Mouse (Mus musculus) heart, embryonic 12.5 days (tissue): ENCODE measurements around the gene Srl. TPM values are rescaled to one million over a fixed set of nuclear protein-coding genes. Genes with fewer than 3 reads are reported as not detected.
"Not testable (repeated sequence)": the region's sequence is repeated elsewhere in the genome, so short reads cannot be mapped to it uniquely, and the experiment has no call there.

Experiments
- ATAC-seq: fragments of 200-750 bp; cut with Nextera tagmentation; 2 replicates; pipeline ENCODE4 v1.8.0; 2017; ENCODE audit warnings: moderate TSS enrichment, moderate library complexity; ENCODE audit not compliant: insufficient number of reproducible peaks, low FRiP score
- H3K27ac ChIP-seq: fragments of 300-500 bp; sonication (generic); 2 replicates; pipeline ENCODE4 v1.5.1; 2016; ENCODE audit warnings: mild to moderate bottlenecking, moderate library complexity; ENCODE audit not compliant: poor library complexity, severe bottlenecking
- H3K27me3 ChIP-seq: fragments of 300-500 bp; sonication (generic); replicated peaks from 2 replicates; pipeline ENCODE4 v1.6.1; 2016; ENCODE audit warnings: mild to moderate bottlenecking, moderate library complexity
- H3K36me3 ChIP-seq: fragments of 300-500 bp; sonication (generic); 2 replicates; pipeline ENCODE4 v1.6.1; 2016; ENCODE audit warnings: mild to moderate bottlenecking, moderate library complexity
- H3K4me1 ChIP-seq: fragments of 300-500 bp; sonication (generic); replicated peaks from 2 replicates; pipeline ENCODE4 v1.6.1; 2016; ENCODE audit warnings: mild to moderate bottlenecking
- H3K4me2 ChIP-seq: fragments of 300-500 bp; sonication (generic); 2 replicates; pipeline ENCODE4 v1.6.1; 2016; ENCODE audit warnings: mild to moderate bottlenecking, moderate library complexity
- H3K4me3 ChIP-seq: fragments of 300-500 bp; sonication (generic); 2 replicates; pipeline ENCODE4 v1.5.1; 2016; ENCODE audit warnings: mild to moderate bottlenecking
- H3K9ac ChIP-seq: fragments of 300-500 bp; sonication (generic); 2 replicates; pipeline ENCODE4 v1.6.1; 2016; ENCODE audit warnings: mild to moderate bottlenecking, moderate library complexity
- H3K9me3 ChIP-seq: fragments of 300-500 bp; sonication (generic); replicated peaks from 2 replicates; pipeline ENCODE4 v1.6.1; 2016; ENCODE audit warnings: mild to moderate bottlenecking, moderate library complexity
- WGBS: fragments of 180-500 bp; shearing (Covaris S2); methylation state at CpG from one replicate; pipeline ENCODE4 v1.1.7; 2016; 5-methylcytosine and 5-hydroxymethylcytosine counted together
- polyA plus RNA-seq: library from polyadenylated mRNA; unstranded; fragments of >200 nt; fragmentation: Nextera tagmentation; extraction: Ambion mirVana; gene quantifications from 2 replicates; pipeline ENCODE4 v1.2.1, GENCODE M21; 2016

The Srl gene
- polyA plus RNA-seq, 1 experiment from 2014 or later, result 230 TPM

DNA sequence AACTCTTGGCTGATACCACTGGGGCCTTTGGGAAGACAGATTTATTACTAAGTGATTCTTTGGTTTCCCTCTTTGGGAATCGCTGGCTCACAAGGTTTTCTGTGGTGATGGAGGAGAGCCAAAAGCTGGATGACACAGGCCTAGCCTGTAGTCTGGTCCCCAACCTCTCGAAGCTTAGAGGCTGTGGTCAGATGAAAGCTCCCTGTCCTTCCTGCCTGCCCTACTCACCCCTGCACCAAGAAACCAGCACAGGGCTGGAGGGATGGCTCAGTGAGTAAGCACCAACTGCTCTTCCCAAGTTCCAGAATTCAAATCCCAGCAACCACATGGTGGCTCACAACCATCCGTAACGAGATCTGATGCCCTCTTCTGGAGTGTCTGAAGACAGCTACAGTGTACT is 2.1 kb downstream of the Srl start:
- H3K27me3 ChIP-seq, result no peaks in the 10 kb centered on the region
- no peaks in the 10 kb centered on the region for H3K36me3 ChIP-seq
- WGBS, result 82% methylated on average over 4 of the region's 4 CpGs
- H3K27ac ChIP-seq, result no peak overlapping the region
- H3K4me1 ChIP-seq, result peaks cover 19% of the 10 kb centered on the region
- no peak for ATAC-seq
- H3K9ac ChIP-seq, result no peak overlapping the region
- H3K4me2 ChIP-seq, result no peak overlapping the region
- H3K9me3 ChIP-seq, result no peaks in the 10 kb centered on the region
- H3K4me3 ChIP-seq, result no peak overlapping the region

DNA sequence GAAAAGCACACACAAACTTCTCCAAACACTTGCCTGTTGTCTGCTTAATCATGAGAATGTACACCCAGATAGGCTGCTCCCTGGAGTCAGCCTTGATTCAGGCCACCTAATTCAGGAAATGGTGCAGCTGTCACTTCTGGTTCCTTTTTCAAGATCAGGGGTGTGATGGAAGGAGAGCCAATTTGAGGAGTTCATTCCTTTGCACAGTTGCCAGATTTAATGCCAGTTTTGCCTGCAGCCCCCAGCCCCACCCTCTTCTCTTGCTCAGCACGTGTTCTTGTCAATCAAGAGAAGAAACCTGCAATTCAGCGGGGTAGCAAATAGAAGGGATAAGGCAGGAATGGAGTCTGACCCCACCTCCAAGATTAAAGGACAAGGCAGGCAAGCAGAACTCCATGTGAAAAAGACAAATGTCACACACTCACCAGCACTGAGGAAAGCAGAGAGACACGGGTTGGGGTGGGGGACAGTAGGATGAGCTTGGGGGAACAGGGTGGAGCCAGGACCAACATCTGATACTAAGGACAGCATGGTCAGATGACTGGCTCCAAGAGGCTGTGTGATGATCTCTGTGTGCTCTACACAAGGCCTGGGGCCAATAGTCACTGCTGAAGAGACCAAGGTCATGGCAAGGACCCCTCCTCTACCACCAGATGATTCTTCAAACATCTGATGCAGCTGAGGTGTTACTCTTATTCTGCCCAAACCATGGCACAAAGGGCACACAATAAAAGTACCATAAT is 3.8 kb downstream of the Srl start:
- Histone ChIP-seq H3K4me1 (peaks cover 19% of the 10 kb centered on the region), H3K4me3 (no peak overlapping the region), H3K9me3 (no peaks in the 10 kb centered on the region), H3K4me2 (no peak overlapping the region), H3K9ac (no peak overlapping the region), H3K27ac (peak overlapping the region; percentile 52), H3K36me3 (0 out of 2 replicates have a peak, but pooled peaks cover 2% of the 10 kb centered on the region), H3K27me3 (no peaks in the 10 kb centered on the region)
- 33% methylated on average over 3 of the region's 3 CpGs for whole genome bisulfite sequencing
- ATAC-seq, result no peak

DNA sequence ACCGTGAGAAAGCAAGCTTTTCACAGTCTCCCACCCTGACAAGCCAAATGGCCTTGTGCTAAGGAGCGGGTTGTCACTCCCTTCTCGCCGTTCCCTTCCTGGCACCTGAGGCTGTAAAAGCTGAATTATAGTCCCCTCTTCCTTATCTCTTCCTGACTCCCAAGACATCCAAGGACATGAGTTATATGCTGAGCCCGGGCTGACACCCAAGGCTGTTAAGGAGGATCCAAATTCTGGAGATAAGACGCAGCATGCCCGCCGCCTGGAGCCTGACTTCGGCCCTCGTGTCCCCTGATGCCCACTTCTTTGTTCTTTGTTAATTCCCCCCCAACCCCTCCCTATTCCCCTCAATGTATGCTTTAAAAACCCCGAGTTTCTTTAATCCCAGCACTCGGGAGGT is 14.2 kb downstream of the Srl start:
- not testable (repeated sequence) for H3K4me3 ChIP-seq, H3K9me3 ChIP-seq, H3K4me2 ChIP-seq, H3K9ac ChIP-seq, H3K27ac ChIP-seq, ATAC-seq, H3K27me3 ChIP-seq
- WGBS, result 90% methylated on average over 12 of the region's 12 CpGs
- peaks cover 22% of the 10 kb centered on the region for H3K4me1 ChIP-seq
- H3K36me3 ChIP-seq, result peaks cover 11% of the 10 kb centered on the region; the same call in 1 of the 2 replicates

DNA sequence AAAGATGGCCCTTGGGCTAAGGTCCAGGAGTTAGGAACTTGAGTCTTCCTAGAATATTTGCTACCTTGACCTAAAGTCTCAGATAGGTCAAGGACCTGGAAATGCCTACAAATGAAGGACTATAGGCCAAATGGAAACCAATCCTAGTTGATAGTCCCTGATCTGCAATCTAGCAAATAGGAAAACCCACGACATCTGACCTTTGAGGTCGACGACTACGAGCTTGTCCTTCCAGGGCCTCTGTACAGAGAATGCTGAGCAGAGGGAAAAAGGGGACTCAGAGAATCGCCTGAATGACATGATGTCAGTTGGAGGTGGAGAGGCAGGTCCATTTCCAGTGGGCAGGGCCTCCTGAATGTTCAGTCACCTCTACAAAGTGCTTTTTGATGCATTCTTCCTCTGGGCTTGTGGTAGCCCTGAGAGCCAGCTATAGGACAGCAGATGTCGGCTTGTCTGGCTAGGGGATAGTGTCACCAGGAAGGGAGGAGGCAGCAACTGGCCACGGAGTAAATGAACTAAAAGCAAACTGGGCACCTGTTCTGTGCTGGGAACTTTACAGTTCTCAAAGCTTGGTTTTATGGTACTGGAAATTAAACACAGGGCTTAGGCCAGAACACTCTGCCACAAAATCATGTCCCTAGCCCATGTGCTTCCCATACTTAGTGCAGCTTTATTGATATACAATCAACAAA is 18.2 kb downstream of the Srl start:
- Histone ChIP-seq H3K27ac (peak overlapping the region; percentile 99), H3K4me3 (peak overlapping the region; percentile 46; the same call in 1 of the 2 replicates), H3K9me3 (no peaks in the 10 kb centered on the region), H3K9ac (no peak overlapping the region; the same call in 1 of the 2 replicates), H3K4me2 (peak overlapping the region; percentile 57), H3K4me1 (peaks cover 42% of the 10 kb centered on the region), H3K27me3 (no peaks in the 10 kb centered on the region), H3K36me3 (peaks cover 9% of the 10 kb centered on the region; the same call in 1 of the 2 replicates)
- WGBS, result 60% methylated on average over 7 of the region's 7 CpGs
- ATAC-seq, result no peak

DNA sequence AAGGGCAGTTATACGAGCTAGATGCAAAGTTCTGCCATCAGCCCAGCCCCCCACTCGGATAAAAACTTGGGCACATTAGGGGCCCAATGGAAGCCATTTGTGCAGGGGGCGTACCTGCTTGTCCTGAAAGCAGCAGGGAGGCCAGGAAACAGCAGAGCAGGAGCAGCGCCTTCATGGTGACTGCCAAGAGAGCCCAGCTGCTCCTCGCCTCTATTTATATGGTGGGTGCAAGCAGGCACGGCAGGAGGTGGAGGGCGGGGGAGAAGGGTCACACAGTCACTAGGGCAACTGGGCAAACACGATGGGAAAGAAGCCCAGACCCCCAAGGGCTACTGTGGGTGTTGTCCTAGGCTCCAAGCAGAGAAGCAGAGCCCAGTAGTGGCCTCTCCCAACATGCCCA is 18.7 kb downstream of the Srl start:
- H3K27me3 ChIP-seq, result no peaks in the 10 kb centered on the region
- H3K4me3 ChIP-seq, result peak overlapping the region; percentile 46
- ATAC-seq, result no peak
- no peaks in the 10 kb centered on the region for H3K9me3 ChIP-seq
- peak overlapping the region; percentile 57 for H3K4me2 ChIP-seq
- peak overlapping the region; percentile 99 for H3K27ac ChIP-seq
- H3K9ac ChIP-seq, result peak overlapping the region; percentile 81
- peaks cover 48% of the 10 kb centered on the region for H3K4me1 ChIP-seq
- 43% methylated on average over 8 of the region's 8 CpGs for WGBS
- peaks cover 6% of the 10 kb centered on the region; the same call in 1 of the 2 replicates for H3K36me3 ChIP-seq

DNA sequence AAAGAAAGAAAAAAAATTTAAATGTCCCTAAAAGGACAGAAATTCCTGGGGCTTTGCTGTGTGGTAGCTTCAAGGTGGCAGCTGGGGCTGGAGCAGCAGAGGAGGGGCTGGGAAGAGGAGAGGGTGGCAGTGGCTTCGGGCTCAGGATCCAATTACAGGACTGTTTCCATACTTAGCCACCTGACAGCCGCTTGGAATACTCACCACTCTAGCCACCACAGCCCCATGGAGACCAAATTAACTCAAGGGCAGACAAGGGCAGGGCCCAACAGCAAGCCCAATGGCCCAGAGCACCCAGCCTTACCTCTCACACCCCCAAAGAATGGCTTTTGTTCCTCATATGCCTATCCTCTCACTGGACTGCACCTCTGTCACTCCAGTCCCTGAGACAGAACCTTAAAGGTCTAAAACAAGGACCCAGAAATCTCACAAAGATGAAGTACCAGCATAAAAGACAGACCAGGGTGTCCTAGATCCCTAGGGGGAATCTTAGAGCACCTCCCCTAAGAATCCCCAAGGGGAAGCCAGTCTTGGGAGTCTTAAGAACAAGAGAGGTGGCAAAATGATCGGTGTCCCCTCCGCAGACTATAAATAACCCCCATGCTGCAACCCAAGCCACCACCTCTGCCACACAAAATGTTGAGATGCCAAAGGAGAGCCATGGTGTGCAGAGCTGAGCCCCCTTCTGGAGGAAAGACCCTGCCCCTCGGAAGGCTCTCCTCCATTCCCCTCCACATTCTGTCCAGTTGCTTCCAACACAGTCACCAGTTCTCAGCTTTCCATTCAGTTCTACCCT is 19.7 kb downstream of the Srl start:
- Histone ChIP-seq H3K4me2 (peak overlapping the region; percentile 62), H3K9me3 (no peaks in the 10 kb centered on the region), H3K27me3 (no peaks in the 10 kb centered on the region), H3K36me3 (peaks cover 3% of the 10 kb centered on the region; the same call in 1 of the 2 replicates), H3K27ac (peak overlapping the region; percentile 99), H3K9ac (peak overlapping the region; percentile 81), H3K4me3 (peak overlapping the region; percentile 46), H3K4me1 (peaks cover 51% of the 10 kb centered on the region)
- WGBS, result 31% methylated on average over 5 of the region's 5 CpGs
- peak; percentile 86 for ATAC-seq

DNA sequence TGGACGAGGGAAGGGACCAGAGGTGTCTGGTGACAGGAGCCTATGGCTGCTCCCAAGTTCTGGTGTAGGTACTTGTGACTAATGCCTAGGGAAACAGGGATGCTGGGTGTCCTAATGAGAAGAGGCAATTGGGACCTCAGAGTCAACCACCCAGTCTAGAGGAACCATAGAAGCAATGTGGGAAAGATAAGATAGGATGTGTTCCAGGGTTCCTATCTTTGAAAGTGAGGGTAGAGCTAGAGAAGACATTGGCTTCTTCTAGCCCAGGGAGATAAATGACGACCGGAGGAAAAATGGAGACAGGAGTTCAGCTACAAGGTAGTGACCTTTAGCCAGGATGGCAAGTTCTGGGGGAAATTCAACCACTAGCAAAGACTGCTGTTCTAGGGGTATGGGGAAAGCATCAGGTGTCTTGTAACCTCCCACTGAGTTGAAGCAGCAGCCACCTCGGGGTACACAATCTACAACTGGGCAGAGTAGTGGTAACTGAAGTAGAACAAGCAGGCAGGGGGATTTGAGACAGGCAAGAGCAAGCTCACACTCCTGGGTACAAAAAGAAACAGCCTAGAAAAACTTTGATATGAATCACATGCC is 20.4 kb downstream of the Srl start:
- no peak for ATAC-seq
- peaks cover 56% of the 10 kb centered on the region for H3K4me1 ChIP-seq
- H3K9me3 ChIP-seq, result no peaks in the 10 kb centered on the region
- peak overlapping the region; percentile 99 for H3K27ac ChIP-seq
- WGBS, result 25% methylated on average over 4 of the region's 4 CpGs
- H3K4me2 ChIP-seq, result peak overlapping the region; percentile 62
- peaks cover 3% of the 10 kb centered on the region; the same call in 1 of the 2 replicates for H3K36me3 ChIP-seq
- H3K27me3 ChIP-seq, result no peaks in the 10 kb centered on the region
- H3K9ac ChIP-seq, result peak overlapping the region; percentile 81
- peak overlapping the region; percentile 46 for H3K4me3 ChIP-seq

DNA sequence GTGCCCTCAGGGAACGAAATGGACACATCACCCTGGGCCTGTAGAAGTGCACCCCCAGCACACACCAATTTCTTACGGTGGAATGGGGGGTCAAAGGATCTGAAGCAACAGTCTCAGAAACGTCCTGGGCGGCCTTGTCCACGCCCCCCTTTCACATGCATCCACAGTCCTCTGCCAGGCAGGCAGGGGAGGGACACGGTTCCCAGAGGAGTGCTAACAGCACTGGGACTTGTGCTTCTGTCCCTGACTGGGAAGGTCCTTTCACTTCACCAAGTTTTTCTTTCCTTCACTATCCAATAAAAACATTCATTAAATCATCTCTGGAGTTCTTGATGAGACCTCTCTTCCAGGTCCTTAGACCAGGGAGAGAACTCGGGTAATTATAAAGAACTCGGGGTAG is 20.9 kb downstream of the Srl start:
- WGBS, result 45% methylated on average over 8 of the region's 8 CpGs
- no peak for ATAC-seq
- Histone ChIP-seq H3K36me3 (peaks cover 7% of the 10 kb centered on the region), H3K9me3 (no peaks in the 10 kb centered on the region), H3K4me2 (peak overlapping the region; percentile 62), H3K27me3 (no peaks in the 10 kb centered on the region), H3K4me1 (peaks cover 61% of the 10 kb centered on the region), H3K9ac (peak overlapping the region; percentile 81), H3K4me3 (peak overlapping the region; percentile 46), H3K27ac (peak overlapping the region; percentile 99)

DNA sequence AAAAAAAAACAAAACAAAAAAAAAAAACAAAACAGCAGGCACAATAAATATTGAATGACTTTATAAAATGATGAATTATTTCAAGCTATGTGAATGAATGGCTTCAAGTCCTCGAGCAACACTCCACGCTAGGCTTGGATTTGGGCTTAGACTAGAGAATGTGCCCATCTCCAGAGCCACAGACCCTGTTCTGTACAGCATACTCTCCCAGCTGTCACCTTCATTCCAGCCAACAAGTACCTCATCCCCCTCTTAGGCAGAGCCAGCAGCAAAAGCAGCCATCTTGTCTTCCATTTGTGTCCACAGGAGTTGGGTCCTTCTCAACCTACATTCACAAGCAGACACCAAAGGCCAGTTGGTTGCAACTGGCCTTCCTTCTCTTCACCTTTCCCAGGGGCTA is 21.8 kb downstream of the Srl start:
- no peaks in the 10 kb centered on the region for H3K27me3 ChIP-seq
- H3K4me2 ChIP-seq, result peak overlapping the region; percentile 62
- no peak overlapping the region for H3K9ac ChIP-seq
- no peaks in the 10 kb centered on the region for H3K9me3 ChIP-seq
- ATAC-seq, result no peak
- H3K27ac ChIP-seq, result peak overlapping the region; percentile 99
- WGBS, result 98% methylated on average over 2 of the region's 2 CpGs
- H3K36me3 ChIP-seq, result peaks cover 7% of the 10 kb centered on the region
- H3K4me3 ChIP-seq, result peak overlapping the region; percentile 46; the same call in 1 of the 2 replicates
- H3K4me1 ChIP-seq, result peaks cover 69% of the 10 kb centered on the region

DNA sequence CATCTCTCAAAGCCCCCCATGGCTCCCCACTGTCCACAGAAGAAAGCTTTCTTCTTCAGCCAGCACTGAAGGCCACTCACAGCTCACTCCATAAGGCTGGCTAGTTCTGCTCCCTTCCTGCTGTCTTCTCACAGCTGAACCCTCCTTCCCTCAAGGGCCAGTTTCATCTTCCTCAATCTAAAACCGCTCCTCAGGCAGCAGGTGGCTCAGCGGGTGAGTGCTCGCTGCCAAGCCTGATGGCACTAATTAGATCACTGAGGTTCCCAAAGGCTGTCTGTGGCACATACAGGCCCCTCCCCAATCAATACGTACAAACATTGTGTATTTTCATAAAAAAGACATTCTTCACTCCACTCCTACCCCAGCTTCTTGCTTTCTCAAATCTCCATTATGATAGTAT is 22.5 kb downstream of the Srl start:
- Histone ChIP-seq H3K4me1 (peaks cover 76% of the 10 kb centered on the region), H3K36me3 (peaks cover 7% of the 10 kb centered on the region), H3K4me3 (no peak overlapping the region), H3K9me3 (no peaks in the 10 kb centered on the region), H3K27ac (peak overlapping the region; percentile 55), H3K4me2 (0 out of 2 replicates have a peak overlapping the region, but pooled peaks have one; percentile 8), H3K9ac (peak overlapping the region; percentile 52; the same call in 1 of the 2 replicates), H3K27me3 (no peaks in the 10 kb centered on the region)
- ATAC-seq, result no peak
- 84% methylated on average over 4 of the region's 4 CpGs for WGBS
